Mouse (Mus musculus): ENCODE measurements around the gene Phf21a. TPM values are rescaled to one million over a fixed set of nuclear protein-coding genes. Genes with fewer than 3 reads are reported as not detected.
A peak's percentile ranks its signal among the peaks of the same experiment; 100 is the strongest.

Phf21a gene
- polyA plus RNA-seq (2014; fragmentation: Nextera tagmentation; extraction: Ambion mirVana), result 17.7 and 20.2 TPM in 2 replicates

DNA sequence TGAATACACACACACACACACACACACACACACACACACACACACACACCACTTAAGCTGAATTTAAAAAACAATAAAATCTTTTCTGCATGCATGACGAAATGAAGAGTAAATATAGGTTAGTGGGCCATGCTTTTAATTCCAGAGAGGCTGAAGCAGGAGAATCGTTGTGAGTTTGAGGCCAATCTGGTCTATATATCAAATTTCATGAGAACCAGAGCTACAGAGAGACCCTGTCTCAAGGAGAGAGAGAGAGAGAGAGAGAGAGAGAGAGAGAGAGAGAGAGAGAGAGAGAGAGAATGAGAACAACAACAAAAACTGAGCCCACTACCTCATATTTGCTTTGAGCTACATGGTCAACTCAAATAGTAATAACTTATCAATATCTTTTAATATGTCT lies at the start of gene Phf21a:
Gene Phf21a, plus strand, starts transcription at position 301 of the 400 bp plus-strand sequence.
- Histone ChIP-seq H3K36me3 (ENCODE audit: control insufficient read depth, insufficient read depth, low read length) (no peaks in the 10 kb centered on the region), H3K4me2 (ENCODE audit: low read length) (no peak within 1 kb of the TSS), H3K9ac (ENCODE audit: low read length) (no peak within 1 kb of the TSS), H3K27ac (replicated peaks in 1 of 2; ENCODE audit: control insufficient read depth in 1 of 2, insufficient read depth in 1 of 2, low read depth in 2 of 2, low read length in 2 of 2) (no peak within 1 kb of the TSS), H3K9me3 (ENCODE audit: control insufficient read depth, low read length) (no peaks in the 10 kb centered on the region), H3K4me3 (ENCODE audit: control insufficient read depth in 1 of 2, insufficient read depth in 1 of 2, low read depth in 1 of 2, low read length in 2 of 2) (no peak within 1 kb of the TSS), H3K27me3 (ENCODE audit: control insufficient read depth, insufficient read depth, low read length) (no peaks in the 10 kb centered on the region), H3K4me1 (ENCODE audit: control insufficient read depth in 2 of 2, insufficient read depth in 2 of 2, low read length in 2 of 2) (no peaks in the 10 kb centered on the region)
- no peak for ATAC-seq (ENCODE audit: insufficient number of reproducible peaks, insufficient read depth, low FRiP score, low read depth)
- 57% methylated on average over 2 of the region's 2 CpGs for WGBS

DNA sequence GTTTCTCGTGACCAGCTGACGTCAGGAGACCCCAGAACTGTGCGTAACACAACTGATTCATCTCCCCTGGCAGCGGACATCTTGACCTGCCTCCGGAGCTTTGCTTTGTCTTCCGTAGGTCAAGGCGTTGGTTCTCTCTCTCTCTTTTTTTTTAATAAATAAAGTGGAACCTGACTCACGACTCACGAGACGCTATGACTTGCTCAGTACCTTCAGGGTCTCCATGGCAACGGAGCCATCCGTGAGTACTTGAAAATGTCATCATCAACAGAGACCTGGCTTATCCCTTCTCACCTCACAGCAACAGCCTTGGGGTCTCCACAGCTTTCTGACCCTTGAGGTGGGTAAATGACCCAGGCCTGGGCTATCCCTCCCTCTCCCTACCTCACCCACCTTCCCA lies 49.6 kb upstream of the Phf21a start:
- H3K36me3 ChIP-seq (ENCODE audit: control insufficient read depth, insufficient read depth, low read length), result no peaks in the 10 kb centered on the region
- peaks cover 7 to 12% of the 10 kb centered on the region in 2 experiments; a peak in 2 of 4 replicates for H3K4me1 ChIP-seq (ENCODE audit: control insufficient read depth in 2 of 2, insufficient read depth in 2 of 2, low read length in 2 of 2)
- no peak for ATAC-seq (ENCODE audit: insufficient number of reproducible peaks, insufficient read depth, low FRiP score, low read depth)
- no peak overlapping the region for H3K9ac ChIP-seq (ENCODE audit: low read length)
- H3K27me3 ChIP-seq (ENCODE audit: control insufficient read depth, insufficient read depth, low read length), result no peaks in the 10 kb centered on the region
- H3K27ac ChIP-seq (replicated peaks in 1 of 2; ENCODE audit: control insufficient read depth in 1 of 2, insufficient read depth in 1 of 2, low read depth in 2 of 2, low read length in 2 of 2), result no peak overlapping the region
- no peaks in the 10 kb centered on the region for H3K9me3 ChIP-seq (ENCODE audit: control insufficient read depth, low read length)
- 83% methylated on average over 12 of the region's 12 CpGs for WGBS
- no peak overlapping the region for H3K4me3 ChIP-seq (ENCODE audit: control insufficient read depth in 1 of 2, insufficient read depth in 1 of 2, low read depth in 1 of 2, low read length in 2 of 2)
- H3K4me2 ChIP-seq (ENCODE audit: low read length), result no peak overlapping the region

DNA sequence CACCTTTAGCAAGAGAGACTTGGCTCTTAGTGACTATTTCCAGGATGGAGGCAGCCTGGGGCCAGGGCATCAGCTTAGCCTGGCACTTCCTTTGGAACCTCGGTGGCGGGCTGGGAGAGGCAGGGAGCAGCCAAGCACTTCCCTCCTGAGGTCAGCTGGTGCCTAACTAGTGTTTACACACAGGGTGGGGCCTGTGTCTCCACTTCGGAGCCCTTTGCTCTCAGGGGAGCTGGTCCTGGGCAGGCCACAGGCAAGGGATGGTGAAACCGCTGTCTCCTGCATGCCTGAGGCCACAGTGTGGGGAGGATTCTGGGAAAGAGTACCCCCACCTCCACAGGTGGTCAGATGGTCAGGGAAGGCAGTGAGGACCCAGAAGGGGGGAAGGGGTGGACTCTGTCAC lies 45.3 kb upstream of the Phf21a start:
- Histone ChIP-seq H3K4me2 (ENCODE audit: low read length) (no peak overlapping the region), H3K27ac (replicated peaks in 1 of 2; ENCODE audit: control insufficient read depth in 1 of 2, insufficient read depth in 1 of 2, low read depth in 2 of 2, low read length in 2 of 2) (no peak overlapping the region), H3K9me3 (ENCODE audit: control insufficient read depth, low read length) (no peaks in the 10 kb centered on the region), H3K4me3 (ENCODE audit: control insufficient read depth in 1 of 2, insufficient read depth in 1 of 2, low read depth in 1 of 2, low read length in 2 of 2) (no peak overlapping the region), H3K9ac (ENCODE audit: low read length) (no peak overlapping the region), H3K4me1 (ENCODE audit: control insufficient read depth in 2 of 2, insufficient read depth in 2 of 2, low read length in 2 of 2) (peaks cover 6 to 8% of the 10 kb centered on the region in 2 experiments; a peak in 2 of 4 replicates), H3K27me3 (ENCODE audit: control insufficient read depth, insufficient read depth, low read length) (no peaks in the 10 kb centered on the region), H3K36me3 (ENCODE audit: control insufficient read depth, insufficient read depth, low read length) (no peaks in the 10 kb centered on the region)
- WGBS, result 23% methylated on average over 4 of the region's 4 CpGs
- no peak for ATAC-seq (ENCODE audit: insufficient number of reproducible peaks, insufficient read depth, low FRiP score, low read depth)

DNA sequence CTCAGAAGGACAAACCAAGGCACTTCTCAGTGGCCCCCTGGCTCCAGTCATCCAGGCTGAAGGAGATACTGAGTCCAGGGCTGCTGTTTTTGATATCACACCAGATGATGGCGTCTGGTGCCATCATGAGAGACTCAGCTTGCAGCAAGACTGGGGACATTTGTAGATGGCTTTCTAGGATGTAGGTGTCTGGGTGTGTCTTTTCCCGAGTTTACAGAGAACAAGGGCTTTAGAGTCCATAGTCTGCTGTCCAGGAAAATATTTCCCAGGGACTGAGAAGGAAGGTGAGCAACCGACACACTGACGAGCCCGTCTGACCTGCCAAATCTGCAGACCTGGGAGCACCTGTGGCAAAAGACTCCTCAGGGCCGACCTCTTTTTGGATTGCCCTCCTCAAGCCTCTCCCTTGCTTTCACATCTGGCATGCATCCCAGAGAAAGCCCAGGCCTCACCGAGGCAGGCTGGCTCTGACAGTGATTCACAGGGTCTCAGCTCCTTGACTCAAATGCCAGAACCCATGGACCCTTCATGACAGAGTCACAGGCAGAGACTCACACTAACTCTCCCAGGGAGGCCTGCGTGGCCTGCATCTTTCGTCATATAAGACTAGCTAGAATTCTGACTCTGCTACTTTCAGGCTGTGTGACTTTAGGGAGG lies 44.8 kb upstream of the Phf21a start:
- no peak for ATAC-seq (ENCODE audit: insufficient number of reproducible peaks, insufficient read depth, low FRiP score, low read depth)
- H3K27ac ChIP-seq (replicated peaks in 1 of 2; ENCODE audit: control insufficient read depth in 1 of 2, insufficient read depth in 1 of 2, low read depth in 2 of 2, low read length in 2 of 2), result no peak overlapping the region

DNA sequence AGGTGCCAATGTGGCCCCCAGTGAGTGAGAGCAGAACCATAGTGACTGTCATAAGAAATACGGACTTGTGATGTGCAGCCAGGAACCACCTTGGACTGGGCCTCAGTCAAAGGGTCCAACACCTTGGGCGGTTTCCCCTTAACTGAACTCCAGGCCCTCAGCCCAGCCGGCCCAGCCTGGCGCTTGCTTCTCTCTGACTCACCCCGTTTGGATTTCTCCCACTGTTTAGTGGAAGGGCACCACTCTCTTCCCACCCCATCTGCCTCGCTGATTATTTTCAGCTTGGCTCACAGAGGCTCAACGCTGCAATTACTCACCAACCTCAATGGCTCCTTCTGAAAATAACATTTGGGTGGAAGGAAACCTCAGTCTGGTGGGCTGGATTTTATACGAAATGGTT lies 40.7 kb upstream of the Phf21a start:
- Histone ChIP-seq H3K4me1 (ENCODE audit: control insufficient read depth in 2 of 2, insufficient read depth in 2 of 2, low read length in 2 of 2) (peaks cover 11 to 12% of the 10 kb centered on the region in 2 experiments), H3K9me3 (ENCODE audit: control insufficient read depth, low read length) (no peaks in the 10 kb centered on the region), H3K4me2 (ENCODE audit: low read length) (no peak overlapping the region), H3K9ac (ENCODE audit: low read length) (no peak overlapping the region), H3K27ac (replicated peaks in 1 of 2; ENCODE audit: control insufficient read depth in 1 of 2, insufficient read depth in 1 of 2, low read depth in 2 of 2, low read length in 2 of 2) (no peak overlapping the region), H3K36me3 (ENCODE audit: control insufficient read depth, insufficient read depth, low read length) (no peaks in the 10 kb centered on the region), H3K27me3 (ENCODE audit: control insufficient read depth, insufficient read depth, low read length) (peaks cover 13% of the 10 kb centered on the region), H3K4me3 (ENCODE audit: control insufficient read depth in 1 of 2, insufficient read depth in 1 of 2, low read depth in 1 of 2, low read length in 2 of 2) (no peak overlapping the region)
- no peak for ATAC-seq (ENCODE audit: insufficient number of reproducible peaks, insufficient read depth, low FRiP score, low read depth)
- WGBS, result 68% methylated on average over 8 of the region's 8 CpGs

More for the DNA sequence above, 44.8 kb upstream of the Phf21a start:
- WGBS, result 56% methylated on average over 9 of the region's 9 CpGs
- Histone ChIP-seq H3K9me3 (ENCODE audit: control insufficient read depth, low read length) (no peaks in the 10 kb centered on the region), H3K9ac (ENCODE audit: low read length) (0 out of 2 replicates have a peak overlapping the region, but pooled peaks have one; percentile 3), H3K4me3 (ENCODE audit: control insufficient read depth in 1 of 2, insufficient read depth in 1 of 2, low read depth in 1 of 2, low read length in 2 of 2) (no peak overlapping the region), H3K36me3 (ENCODE audit: control insufficient read depth, insufficient read depth, low read length) (no peaks in the 10 kb centered on the region), H3K27me3 (ENCODE audit: control insufficient read depth, insufficient read depth, low read length) (peaks cover 3% of the 10 kb centered on the region; the same call in 1 of the 2 replicates), H3K4me2 (ENCODE audit: low read length) (no peak overlapping the region), H3K4me1 (ENCODE audit: control insufficient read depth in 2 of 2, insufficient read depth in 2 of 2, low read length in 2 of 2) (peaks cover 6% of the 10 kb centered on the region in 2 experiments; a peak in 2 of 4 replicates)

DNA sequence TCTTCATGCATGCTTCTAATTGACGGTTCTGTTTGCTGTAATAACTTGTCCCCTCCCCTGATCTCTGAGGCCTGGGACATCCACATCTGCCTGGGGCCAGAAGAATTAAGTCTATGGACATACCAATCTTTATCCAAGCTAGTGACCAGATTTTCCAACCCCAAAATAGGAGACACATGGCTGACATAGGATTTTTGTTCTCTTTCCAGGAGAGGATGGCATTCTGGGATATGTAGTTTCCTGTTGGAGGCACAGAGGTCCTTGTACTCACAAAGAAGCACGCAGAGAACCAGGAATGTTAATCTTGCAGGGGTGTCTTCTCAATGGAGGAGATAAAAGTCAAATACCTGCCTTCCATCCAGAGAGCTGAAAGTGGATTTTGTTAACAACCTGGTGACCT lies 40.2 kb upstream of the Phf21a start:
- Histone ChIP-seq H3K4me1 (ENCODE audit: control insufficient read depth in 2 of 2, insufficient read depth in 2 of 2, low read length in 2 of 2) (peaks cover 11 to 12% of the 10 kb centered on the region in 2 experiments), H3K27ac (replicated peaks in 1 of 2; ENCODE audit: control insufficient read depth in 1 of 2, insufficient read depth in 1 of 2, low read depth in 2 of 2, low read length in 2 of 2) (no peak overlapping the region), H3K27me3 (ENCODE audit: control insufficient read depth, insufficient read depth, low read length) (peaks cover 13% of the 10 kb centered on the region), H3K9me3 (ENCODE audit: control insufficient read depth, low read length) (no peaks in the 10 kb centered on the region), H3K9ac (ENCODE audit: low read length) (no peak overlapping the region), H3K4me2 (ENCODE audit: low read length) (no peak overlapping the region), H3K36me3 (ENCODE audit: control insufficient read depth, insufficient read depth, low read length) (no peaks in the 10 kb centered on the region), H3K4me3 (ENCODE audit: control insufficient read depth in 1 of 2, insufficient read depth in 1 of 2, low read depth in 1 of 2, low read length in 2 of 2) (no peak overlapping the region)
- 52% methylated on average over 2 of the region's 2 CpGs for WGBS
- ATAC-seq (ENCODE audit: insufficient number of reproducible peaks, insufficient read depth, low FRiP score, low read depth), result no peak

DNA sequence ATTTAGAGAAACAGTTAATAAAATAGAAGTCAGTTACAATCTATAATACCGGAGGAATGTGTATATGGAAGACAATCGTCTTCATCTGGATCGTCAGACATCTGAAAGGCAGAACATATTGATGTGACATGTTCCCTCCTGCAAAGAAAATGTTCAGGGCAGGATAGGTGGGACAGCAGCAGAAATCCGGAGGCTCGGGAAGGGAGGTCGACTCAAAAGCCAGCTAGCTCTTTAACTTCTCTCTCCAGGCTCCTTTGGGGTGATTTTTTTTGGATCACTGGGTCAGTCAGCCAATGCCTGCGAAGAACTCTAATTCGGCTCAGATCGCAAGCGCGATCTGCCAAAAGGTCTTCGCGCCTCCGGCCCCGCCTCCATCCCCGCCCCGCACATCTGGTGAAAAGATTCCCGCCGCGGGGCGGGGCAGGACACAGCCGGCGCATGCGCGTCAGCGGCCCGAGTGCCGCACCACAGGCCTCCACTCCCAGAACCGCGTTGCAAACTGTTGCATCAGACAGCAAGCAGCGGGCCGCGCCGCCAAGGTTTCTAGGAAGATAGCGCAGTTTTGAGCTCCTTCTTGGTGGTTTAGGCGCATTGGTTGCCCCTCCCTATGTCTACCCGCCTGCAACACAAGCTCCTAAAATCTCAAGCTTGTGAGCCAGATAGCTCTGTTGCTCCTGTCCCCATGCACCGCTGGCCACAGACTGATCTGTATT lies 37.7 kb upstream of the Phf21a start:
- H3K27me3 ChIP-seq (ENCODE audit: control insufficient read depth, insufficient read depth, low read length), result peaks cover 27% of the 10 kb centered on the region

More for the DNA sequence above, 37.7 kb upstream of the Phf21a start:
- 5% methylated on average over 38 of the region's 38 CpGs for WGBS
- Histone ChIP-seq H3K27ac (replicated peaks in 1 of 2; ENCODE audit: control insufficient read depth in 1 of 2, insufficient read depth in 1 of 2, low read depth in 2 of 2, low read length in 2 of 2) (peak overlapping the region; percentile 43 to 48; a peak in 3 of 4 replicates), H3K4me3 (ENCODE audit: control insufficient read depth in 1 of 2, insufficient read depth in 1 of 2, low read depth in 1 of 2, low read length in 2 of 2) (peak overlapping the region; percentile 40 to 50), H3K9ac (ENCODE audit: low read length) (peak overlapping the region; percentile 66), H3K4me1 (ENCODE audit: control insufficient read depth in 2 of 2, insufficient read depth in 2 of 2, low read length in 2 of 2) (peaks cover 11 to 20% of the 10 kb centered on the region in 2 experiments), H3K36me3 (ENCODE audit: control insufficient read depth, insufficient read depth, low read length) (no peaks in the 10 kb centered on the region), H3K9me3 (ENCODE audit: control insufficient read depth, low read length) (no peaks in the 10 kb centered on the region), H3K4me2 (ENCODE audit: low read length) (peak overlapping the region; percentile 84)
- ATAC-seq (ENCODE audit: insufficient number of reproducible peaks, insufficient read depth, low FRiP score, low read depth), result peak; percentile 56; the same call in 1 of the 2 replicates

Measured in heart, embryonic 14.5 days (tissue).